Mouse (Mus musculus): ENCODE data around the gene Rest.

Gene Rest

GRCm38 (mm10) chr5:77265671-77266065 lies 377 bp downstream of the Rest start:
- peak; percentile 71 for DNase-seq (ENCODE audit: low read depth)

- peak; percentile 70 for DNase-seq (ENCODE audit: low read depth)
These were observed 985 bp downstream of the Rest start for GRCm38 (mm10) chr5:77266066-77266885.

GRCm38 (mm10) chr5:77266886-77267401 lies 1.7 kb downstream of the Rest start:
- peak; percentile 71 for DNase-seq (ENCODE audit: low read depth)

GRCm38 (mm10) chr5:77267441-77267840 lies 2.1 kb downstream of the Rest start:
- no peak for DNase-seq (ENCODE audit: low read depth)

- no peak for DNase-seq (ENCODE audit: low read depth)
These were observed 2.8 kb downstream of the Rest start for GRCm38 (mm10) chr5:77267957-77268624.

GRCm38 (mm10) chr5:77269399-77269798 lies 4.1 kb downstream of the Rest start:
- DNase-seq (ENCODE audit: low read depth): peak; percentile 66

GRCm38 (mm10) chr5:77273151-77273550 lies 7.9 kb downstream of the Rest start:
- peak; percentile 69 for DNase-seq (ENCODE audit: low read depth)

GRCm38 (mm10) chr5:77275950-77276349 lies 10.7 kb downstream of the Rest start:
- DNase-seq (ENCODE audit: low read depth): peak; percentile 82

GRCm38 (mm10) chr5:77277204-77277603 lies 11.9 kb downstream of the Rest start:
- no peak for DNase-seq (ENCODE audit: low read depth)

- no peak for DNase-seq (ENCODE audit: low read depth)
These were observed 16.4 kb downstream of the Rest start for GRCm38 (mm10) chr5:77281518-77282174.

- DNase-seq (ENCODE audit: low read depth): no peak
These were observed 17.0 kb downstream of the Rest start for GRCm38 (mm10) chr5:77282242-77282641.

GRCm38 (mm10) chr5:77285685-77286084 lies 20.4 kb downstream of the Rest start:
- peak; percentile 62 for DNase-seq (ENCODE audit: low read depth)

- no peak for DNase-seq (ENCODE audit: low read depth)
These were observed 21.6 kb downstream of the Rest start for GRCm38 (mm10) chr5:77286904-77287303.

GRCm38 (mm10) chr5:77287901-77288300 lies 22.6 kb downstream of the Rest start:
- DNase-seq (ENCODE audit: low read depth): no peak

GRCm38 (mm10) chr5:77289686-77290085 lies 24.4 kb downstream of the Rest start:
- DNase-seq (ENCODE audit: low read depth): no peak

GRCm38 (mm10) chr5:77290606-77291005 lies 25.3 kb downstream of the Rest start:
- DNase-seq (ENCODE audit: low read depth): no peak

GRCm38 (mm10) chr5:77292803-77293522 lies 27.7 kb downstream of the Rest start:
- DNase-seq (ENCODE audit: low read depth): no peak

- DNase-seq (ENCODE audit: low read depth): no peak
These were observed 34.2 kb downstream of the Rest start for GRCm38 (mm10) chr5:77299486-77299885.

GRCm38 (mm10) chr5:77301296-77301903 lies 36.1 kb downstream of the Rest start:
- DNase-seq (ENCODE audit: low read depth): no peak

GRCm38 (mm10) chr5:77307821-77308553 lies 42.7 kb downstream of the Rest start:
- DNase-seq (ENCODE audit: low read depth): no peak

Data from induced T-regulatory cell, adult 2 months (primary cell).